Mouse (Mus musculus) kidney, adult 10 weeks (tissue): ENCODE results near the gene Ap2a2. TPM values are rescaled to one million over a fixed set of nuclear protein-coding genes. Genes with fewer than 3 reads are reported as not detected.

Experiments used
- polyA plus RNA-seq: library from polyadenylated mRNA; stranded (reverse); fragments of 350-450 nt; fragmentation: Illumina TruSeq; extraction: RNeasy Lipid Tissue Mini Kit (QIAGEN cat#74804); gene quantifications from one replicate; pipeline ENCODE4 v1.2.3, GENCODE M21; 2014; ENCODE audit warnings: low read depth, low replicate concordance

Ap2a2 gene
- polyA plus RNA-seq = 131 TPM

GRCm38 (mm10) chr7:141561682-141562391 lies at the start of gene Ap2a2:
Ap2a2 (plus strand) TSS chr7:141562173.

GRCm38 (mm10) chr7:141539556-141540311 lies 22.2 kb upstream of the Ap2a2 start, which contains the start of gene Chid1:
Chid1 (minus strand) TSS chr7:141539857.

Other genes starting within 250 kb of the Ap2a2 start
- gene Deaf1, start 234.5 kb upstream of the Ap2a2 start, polyA plus RNA-seq = 1.0 TPM
- gene Tmem80, start 234.4 kb upstream of the Ap2a2 start, polyA plus RNA-seq = 17.9 TPM
- 6.2 TPM for gene Eps8l2, start 223.3 kb upstream of the Ap2a2 start, polyA plus RNA-seq
- 14.4 TPM for gene Taldo1, start 170.0 kb upstream of the Ap2a2 start, polyA plus RNA-seq
- 9.2 TPM for gene Gatd1, start 148.0 kb upstream of the Ap2a2 start, polyA plus RNA-seq
- not detected for gene Cend1, start 132.7 kb upstream of the Ap2a2 start, polyA plus RNA-seq
- gene Slc25a22, start 124.3 kb upstream of the Ap2a2 start, polyA plus RNA-seq = 0.97 TPM
- 0.12 TPM for gene Pidd1, start 118.1 kb upstream of the Ap2a2 start, polyA plus RNA-seq
- gene Rplp2, start 114.8 kb upstream of the Ap2a2 start, polyA plus RNA-seq = 15.4 TPM
- gene Pnpla2, start 107.0 kb upstream of the Ap2a2 start, polyA plus RNA-seq = 1.5 TPM
- gene Cracr2b, start 101.1 kb upstream of the Ap2a2 start, polyA plus RNA-seq = not detected
- 29.8 TPM for gene Cd151, start 94.8 kb upstream of the Ap2a2 start, polyA plus RNA-seq
- gene Polr2l, start 87.0 kb upstream of the Ap2a2 start, polyA plus RNA-seq = 3.3 TPM
- gene Tspan4, start 86.9 kb upstream of the Ap2a2 start, polyA plus RNA-seq = 2.3 TPM
- gene Chid1, start 22.3 kb upstream of the Ap2a2 start, polyA plus RNA-seq = 3.5 TPM
- not detected for gene Muc6, start 93.1 kb downstream of the Ap2a2 start, polyA plus RNA-seq
- not detected for gene Muc2, start 128.2 kb downstream of the Ap2a2 start, polyA plus RNA-seq
- not detected for gene Muc5ac, start 226.8 kb downstream of the Ap2a2 start, polyA plus RNA-seq